Mouse (Mus musculus) splenic B cell, adult 2 months (primary cell): ENCODE data around the gene Rnase4.

Source experiments
- DNase-seq: peaks from one replicate; pipeline ENCODE4 v3.0.0-alpha.2; 2011; ENCODE audit warnings: low read depth, low spot score
- H3K27me3 ChIP-seq: 2 replicates; pipeline ENCODE4 v1.6.1; 2012; ENCODE audit warnings: mild to moderate bottlenecking, low read length, moderate library complexity, mixed read lengths; ENCODE audit not compliant: control insufficient read depth, poor library complexity, insufficient read depth, severe bottlenecking
- H3K36me3 ChIP-seq: 2 replicates; pipeline ENCODE4 v1.6.1; 2012; ENCODE audit warnings: mild to moderate bottlenecking, low read length, moderate library complexity, mixed read lengths; ENCODE audit not compliant: control insufficient read depth, poor library complexity, insufficient read depth, severe bottlenecking

Gene Rnase4

DNA sequence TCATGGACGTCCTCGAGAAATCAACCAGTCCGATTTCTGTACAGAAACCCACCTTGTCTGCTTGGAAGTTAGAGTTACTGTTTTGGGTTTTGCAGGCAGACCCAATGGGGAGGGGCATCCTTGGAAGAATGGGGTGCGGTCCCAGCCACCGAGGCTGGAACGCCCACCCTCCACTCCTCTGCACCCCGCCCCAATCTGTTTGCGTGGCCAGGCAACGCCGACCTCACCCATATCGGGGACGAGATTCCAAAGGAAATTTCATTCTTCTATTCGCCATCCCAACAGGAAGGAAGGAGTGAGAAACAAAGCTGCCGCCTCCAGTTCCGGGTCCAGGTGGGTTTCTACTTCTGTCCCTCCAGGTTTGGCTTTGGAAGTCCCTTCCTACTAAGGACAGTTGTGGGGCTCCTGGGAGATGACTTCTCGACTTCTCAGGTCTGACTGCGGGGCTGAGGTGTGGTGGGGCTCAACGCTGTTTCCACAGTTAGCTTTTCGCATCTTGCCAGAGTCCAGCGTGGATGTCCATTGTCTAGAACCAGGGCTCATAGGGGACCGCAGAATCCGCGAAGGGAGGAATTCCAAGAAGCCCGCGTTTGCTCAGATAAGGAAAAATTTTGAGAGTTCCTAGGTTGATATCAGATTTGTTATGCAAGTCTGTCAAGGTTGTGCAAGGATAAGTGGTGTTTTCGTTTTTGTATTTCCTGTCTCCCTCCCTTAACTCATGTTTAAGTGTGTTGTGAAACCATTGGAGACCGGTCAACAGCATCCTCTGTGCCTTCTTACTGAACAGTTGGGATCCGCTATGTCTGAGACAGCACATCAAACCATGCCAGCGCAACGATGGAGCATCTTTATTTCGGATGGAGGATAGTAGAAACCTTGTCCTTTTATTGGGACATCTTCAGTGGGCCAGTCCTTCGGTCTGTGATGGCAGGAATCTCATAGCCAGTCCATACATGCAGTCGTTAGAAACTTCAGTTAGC is at the start of gene Rnase4, which contains the start of gene Ang:
TSS of gene Rnase4 (plus strand) at position 157 of the 980 bp plus-strand sequence.
TSS of gene Ang (plus strand) at position 230 of the 980 bp plus-strand sequence.
- Histone ChIP-seq H3K27me3 (no peaks in the 10 kb centered on the region), H3K36me3 (no peaks in the 10 kb centered on the region)
- no peak for DNase-seq

DNA sequence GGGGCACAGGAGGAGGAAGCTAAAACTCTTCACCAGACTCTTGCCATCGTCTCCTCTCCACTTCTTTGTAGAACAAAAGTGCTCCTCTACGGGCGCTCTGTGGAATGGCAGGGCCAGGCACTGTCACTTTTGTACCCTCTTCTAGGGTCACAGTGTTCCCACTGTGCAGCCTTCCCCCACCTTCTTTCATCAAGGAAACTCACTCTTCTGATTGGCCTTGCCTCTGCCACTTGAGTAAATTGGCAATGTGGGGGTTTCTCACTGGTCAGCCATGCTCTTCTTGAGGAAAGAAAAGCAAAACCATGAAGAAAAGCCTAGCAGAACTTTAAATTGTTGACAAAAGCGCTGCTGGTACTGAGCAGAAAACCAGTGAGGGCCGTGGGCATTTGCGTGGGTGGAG is 49.1 kb upstream of the Rnase4 start, which contains the start of gene Rnase9:
TSS of gene Rnase9 (minus strand) at position 101 of the 400 bp plus-strand sequence.
- DNase-seq, result no peak
- Histone ChIP-seq H3K27me3 (no peaks in the 10 kb centered on the region), H3K36me3 (no peaks in the 10 kb centered on the region)

DNA sequence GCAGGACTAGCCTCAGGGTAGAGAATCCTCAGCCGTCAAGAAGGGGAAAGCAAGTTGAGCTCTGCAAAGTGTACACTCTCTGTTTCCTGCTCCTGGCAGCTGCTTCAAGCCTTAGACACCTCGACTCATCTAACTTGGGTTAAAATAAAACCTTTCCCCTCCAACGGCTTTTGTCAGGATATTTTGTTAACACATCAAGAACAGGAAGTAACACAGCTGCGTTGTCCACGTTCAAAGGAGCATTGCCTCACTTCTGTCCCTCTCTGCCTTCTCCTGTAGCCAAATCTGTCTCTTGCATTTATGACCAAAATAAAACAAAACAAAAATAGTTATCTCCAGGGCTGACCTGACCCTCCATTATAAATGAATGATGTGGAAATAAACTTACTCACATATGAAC is 43.0 kb upstream of the Rnase4 start:
- DNase-seq, result no peak
- Histone ChIP-seq H3K27me3 (no peaks in the 10 kb centered on the region), H3K36me3 (no peaks in the 10 kb centered on the region)

DNA sequence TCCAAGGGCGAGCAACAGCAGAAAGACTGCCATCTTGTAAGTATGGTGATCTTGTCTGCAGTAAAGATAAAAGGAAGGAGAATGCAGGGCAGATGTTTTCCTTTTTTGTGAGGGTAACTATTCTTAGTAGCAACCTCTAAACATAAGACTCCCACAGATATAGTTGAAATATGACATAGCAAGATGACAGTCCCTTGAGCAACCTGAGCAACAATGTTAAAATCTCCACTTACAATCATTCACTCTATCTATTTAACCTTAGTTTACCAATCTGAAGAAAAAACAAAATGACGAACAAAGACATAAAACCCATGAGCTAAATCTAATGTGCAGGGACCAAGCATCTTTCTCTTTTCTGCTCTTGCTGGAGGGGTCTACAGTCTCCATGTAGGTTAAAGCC is 40.8 kb upstream of the Rnase4 start, which contains the start of gene Rnase11:
TSS of gene Rnase11 (minus strand) at position 101 of the 400 bp plus-strand sequence.
- no peak for DNase-seq
- Histone ChIP-seq H3K36me3 (no peaks in the 10 kb centered on the region), H3K27me3 (no peaks in the 10 kb centered on the region)

DNA sequence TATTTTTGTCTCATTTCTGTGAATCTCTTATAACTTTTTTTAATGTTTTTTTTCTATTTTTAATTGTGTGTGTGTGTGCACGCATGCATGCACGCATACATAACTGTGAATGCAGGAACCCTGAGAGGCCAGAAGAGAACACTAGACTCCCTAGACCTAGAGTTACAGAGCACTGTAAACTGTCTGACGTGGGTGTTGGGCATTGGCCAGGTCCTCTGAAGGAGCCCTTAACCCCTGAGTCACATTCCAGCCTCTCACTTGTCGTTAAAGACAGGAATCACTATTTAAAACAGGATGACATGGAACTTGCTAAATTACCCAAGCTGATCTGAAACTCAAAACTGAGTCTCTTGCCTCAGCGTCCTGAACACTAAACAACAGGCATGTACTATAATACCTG is 38.9 kb upstream of the Rnase4 start:
- Histone ChIP-seq H3K36me3 (no peaks in the 10 kb centered on the region), H3K27me3 (no peaks in the 10 kb centered on the region)
- DNase-seq, result no peak

DNA sequence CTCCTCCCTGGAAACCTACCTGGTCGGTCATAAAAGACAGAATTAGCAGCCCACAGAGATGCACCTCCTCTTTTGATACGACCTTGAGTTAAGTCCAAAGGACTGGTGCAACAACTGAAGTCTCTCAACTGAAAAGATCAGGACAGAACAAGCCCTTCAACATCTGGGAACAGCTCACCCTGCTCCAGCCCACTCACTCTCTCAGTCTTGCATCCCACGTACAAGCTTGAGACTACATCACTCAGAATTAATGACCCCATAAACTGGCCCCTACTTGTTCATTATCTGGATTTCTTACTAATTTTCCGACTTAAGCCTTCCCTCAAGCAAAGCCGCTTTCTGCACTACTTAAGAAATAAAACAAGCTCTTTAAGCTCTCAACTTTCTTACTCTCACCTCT is 37.7 kb upstream of the Rnase4 start:
- Histone ChIP-seq H3K36me3 (no peaks in the 10 kb centered on the region), H3K27me3 (no peaks in the 10 kb centered on the region)
- DNase-seq, result no peak

DNA sequence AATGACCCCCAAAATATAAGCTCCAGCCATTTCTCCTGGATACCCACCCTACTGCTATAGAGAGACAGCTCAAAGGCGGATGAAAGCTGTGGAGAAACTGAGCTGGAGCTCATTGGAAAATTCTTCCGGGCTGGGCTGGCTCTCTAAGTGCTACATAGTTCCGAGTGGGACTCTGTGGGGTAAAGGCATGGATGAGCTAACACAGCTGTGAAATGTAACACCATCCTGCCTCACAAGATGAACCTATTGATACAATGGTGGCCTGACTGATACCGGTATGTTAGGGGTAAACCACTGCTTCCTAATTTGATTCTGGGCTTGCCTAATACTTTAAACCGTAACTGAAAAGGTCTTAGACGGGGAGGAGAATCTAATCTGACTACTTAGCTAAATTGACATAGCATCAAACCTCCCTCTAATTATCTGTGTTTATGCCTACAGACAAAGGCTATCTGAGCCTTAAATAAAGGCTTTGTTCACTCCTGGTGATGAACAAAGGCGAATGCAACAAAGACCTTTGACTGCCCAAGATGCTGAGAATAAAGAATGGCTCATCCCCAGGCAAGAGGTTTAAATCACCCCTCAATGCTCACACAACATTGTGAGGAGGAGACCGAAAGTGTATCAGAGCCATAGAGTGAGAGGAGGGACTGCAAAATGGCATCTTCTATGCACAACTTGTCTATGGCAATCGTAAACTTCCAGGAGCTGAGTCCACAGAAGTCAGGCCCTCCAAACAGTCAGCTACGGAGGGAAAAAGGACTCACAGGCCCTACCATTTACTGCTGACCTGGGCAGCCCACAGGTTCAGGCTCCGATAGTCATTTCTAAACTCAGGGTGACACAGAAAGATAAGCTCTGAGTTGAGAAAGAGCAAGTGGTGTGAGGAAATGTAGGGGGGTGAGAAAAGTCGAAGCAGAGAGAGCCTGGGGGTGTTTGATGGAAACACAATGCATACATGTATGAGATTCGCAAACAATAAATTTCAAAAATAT is 36.3 kb upstream of the Rnase4 start:
- no peaks in the 10 kb centered on the region for H3K36me3 ChIP-seq
- no peak for DNase-seq
- H3K27me3 ChIP-seq, result no peaks in the 10 kb centered on the region

DNA sequence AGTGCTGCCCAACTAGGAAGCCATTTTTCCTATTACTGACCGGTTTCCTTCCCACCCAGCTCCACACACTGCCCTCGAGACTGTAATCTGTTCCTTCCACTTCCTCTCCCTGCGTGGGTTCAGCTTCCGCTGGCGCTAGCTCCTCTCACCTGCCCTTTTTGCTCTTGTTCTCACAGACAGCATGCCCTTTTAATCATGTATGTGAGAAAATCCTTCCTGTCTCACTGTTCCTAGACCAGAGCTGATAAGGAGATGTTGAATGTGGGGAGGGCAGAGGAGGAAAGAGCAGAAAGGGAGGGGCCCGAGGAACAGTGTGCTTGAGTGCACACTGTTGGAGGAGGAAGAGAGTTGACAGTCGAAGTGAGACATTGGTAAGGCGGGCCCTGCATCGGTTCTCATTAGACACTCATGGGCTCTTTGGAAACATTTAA is 33.5 kb upstream of the Rnase4 start, which contains the start of gene Rnase12:
TSS of gene Rnase12 (minus strand) at position 261 of the 431 bp plus-strand sequence.
- Histone ChIP-seq H3K27me3 (no peaks in the 10 kb centered on the region), H3K36me3 (no peaks in the 10 kb centered on the region)
- DNase-seq, result peak; percentile 40

DNA sequence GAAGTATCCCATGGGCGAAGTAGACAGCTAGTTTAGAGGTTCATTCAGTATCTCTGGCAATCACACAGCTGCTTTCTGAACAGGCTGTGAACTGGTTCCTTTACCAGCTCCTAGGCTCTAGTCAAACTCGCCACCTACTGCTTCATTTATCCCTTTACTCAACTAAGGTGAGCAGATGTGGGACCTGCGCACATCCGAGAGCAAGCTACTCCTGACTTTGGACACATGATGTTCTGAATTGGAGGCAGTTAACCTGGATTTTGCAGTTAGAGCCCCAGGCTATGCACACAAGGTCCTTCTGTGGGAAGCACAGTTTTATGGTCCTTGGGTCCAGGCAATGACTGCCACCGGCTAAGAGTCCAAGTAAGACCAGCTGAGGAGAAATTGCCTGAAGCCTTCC is 30.1 kb upstream of the Rnase4 start:
- Histone ChIP-seq H3K27me3 (no peaks in the 10 kb centered on the region), H3K36me3 (no peaks in the 10 kb centered on the region)
- no peak for DNase-seq

DNA sequence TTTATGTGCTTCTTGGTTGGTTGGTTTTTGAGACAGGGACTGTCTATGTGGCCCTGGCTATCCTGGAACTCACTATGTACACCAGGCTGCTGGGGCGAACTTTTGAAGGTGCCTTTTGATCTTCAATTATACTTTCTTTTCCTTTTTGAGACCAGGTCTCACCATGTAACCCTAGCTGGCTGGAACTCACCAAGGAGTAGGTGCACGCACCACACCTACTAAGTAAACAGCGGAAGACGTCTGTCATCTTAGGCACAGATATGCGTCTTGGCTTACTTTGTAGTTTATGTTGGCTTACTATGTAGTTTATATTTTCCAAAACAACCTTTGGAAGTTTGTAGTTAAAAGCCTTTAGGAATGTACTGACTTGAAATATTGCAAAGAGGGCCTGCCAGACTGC is 21.9 kb upstream of the Rnase4 start:
- Histone ChIP-seq H3K36me3 (no peaks in the 10 kb centered on the region), H3K27me3 (no peaks in the 10 kb centered on the region)
- no peak for DNase-seq

DNA sequence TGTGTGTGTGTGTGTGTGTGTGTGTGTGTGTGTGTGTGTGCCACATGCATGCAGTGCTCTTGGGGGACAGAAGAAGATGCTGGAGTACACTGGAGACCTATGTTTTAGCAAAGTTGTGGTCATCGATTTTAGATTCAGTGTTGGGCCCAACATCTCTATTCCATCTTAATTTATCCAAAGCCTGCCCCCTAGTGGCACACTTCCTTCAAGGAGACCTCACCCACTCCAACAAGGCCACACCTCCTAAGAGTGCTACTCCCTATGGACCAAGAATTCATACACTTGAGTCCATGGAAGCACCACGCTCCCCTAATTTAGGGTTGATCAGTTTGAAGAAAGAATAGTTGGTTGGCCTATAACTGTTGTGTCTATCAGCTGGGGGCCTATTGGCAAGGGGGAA is 21.3 kb upstream of the Rnase4 start:
- H3K27me3 ChIP-seq, result no peaks in the 10 kb centered on the region
- peak; percentile 80 for DNase-seq
- no peaks in the 10 kb centered on the region for H3K36me3 ChIP-seq

DNA sequence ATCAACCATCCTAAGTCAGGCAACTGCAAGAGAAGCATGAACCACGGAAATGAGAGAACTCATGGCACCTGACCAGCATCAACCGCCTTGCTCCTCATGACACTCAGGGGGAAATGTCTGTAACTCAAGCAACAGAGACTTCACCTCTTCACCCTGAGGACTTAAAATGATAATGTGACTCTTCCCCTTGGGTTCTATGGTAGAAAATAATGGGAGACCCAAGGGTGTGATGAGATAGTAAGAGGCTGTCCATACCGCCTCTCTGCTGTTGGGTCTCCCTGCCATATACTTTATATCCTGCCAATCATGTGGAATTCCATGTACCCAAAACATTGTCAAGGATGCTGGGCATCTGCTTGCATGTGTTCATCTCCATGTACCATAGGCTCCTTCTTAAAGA is 16.5 kb upstream of the Rnase4 start, which contains the start of gene Olfr750:
TSS of gene Olfr750 (minus strand) at position 101 of the 400 bp plus-strand sequence.
- H3K27me3 ChIP-seq, result no peaks in the 10 kb centered on the region
- no peak for DNase-seq
- no peaks in the 10 kb centered on the region for H3K36me3 ChIP-seq

DNA sequence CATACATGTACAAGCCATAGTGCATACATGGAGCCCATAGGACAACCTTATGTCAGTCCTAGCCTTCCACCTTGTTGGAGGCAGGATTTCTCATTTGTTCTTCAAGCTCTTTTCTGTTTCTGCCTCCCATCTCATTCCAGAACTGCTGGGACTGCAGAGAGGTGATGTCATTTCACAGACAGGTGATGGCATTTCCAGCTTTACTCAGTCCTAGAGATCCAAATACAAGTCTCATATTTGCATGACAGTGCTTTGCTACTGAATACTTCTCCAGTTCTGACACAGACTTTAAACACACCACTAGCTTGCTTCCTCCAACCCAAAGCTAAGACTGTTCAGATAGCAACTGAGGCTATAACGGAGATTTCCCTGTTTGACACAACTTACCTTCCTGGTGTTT is 11.7 kb upstream of the Rnase4 start:
- DNase-seq, result no peak
- H3K36me3 ChIP-seq, result no peaks in the 10 kb centered on the region
- H3K27me3 ChIP-seq, result no peaks in the 10 kb centered on the region

DNA sequence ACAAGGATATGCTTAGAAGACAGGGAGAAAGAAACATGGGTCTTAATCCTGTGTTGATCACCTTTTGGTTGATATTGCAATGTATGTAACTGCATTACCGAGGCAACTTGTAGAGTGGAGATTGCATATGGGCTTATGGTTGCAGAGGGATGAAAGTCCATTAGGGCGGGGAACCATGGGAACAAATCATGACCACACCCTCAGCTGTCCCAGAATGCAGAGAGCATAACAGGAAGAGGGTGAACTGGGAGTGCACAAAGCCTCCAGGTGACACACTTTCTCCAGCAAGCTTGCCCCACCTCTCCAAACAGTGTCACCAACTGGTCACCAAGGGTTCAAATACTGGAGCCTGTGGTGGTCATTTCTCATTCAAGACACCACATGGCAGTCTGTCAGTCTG is 9.8 kb upstream of the Rnase4 start:
- no peaks in the 10 kb centered on the region for H3K36me3 ChIP-seq

More for the DNA sequence above, 9.8 kb upstream of the Rnase4 start:
- H3K27me3 ChIP-seq, result no peaks in the 10 kb centered on the region
- no peak for DNase-seq
